Mouse (Mus musculus): ENCODE results near the gene Immt.
A peak's percentile ranks its signal among the peaks of the same experiment; 100 is the strongest.
"Not testable (repeated sequence)": the region's sequence is repeated elsewhere in the genome, so short reads cannot be mapped to it uniquely, and the experiment has no call there.

The Immt gene

DNA sequence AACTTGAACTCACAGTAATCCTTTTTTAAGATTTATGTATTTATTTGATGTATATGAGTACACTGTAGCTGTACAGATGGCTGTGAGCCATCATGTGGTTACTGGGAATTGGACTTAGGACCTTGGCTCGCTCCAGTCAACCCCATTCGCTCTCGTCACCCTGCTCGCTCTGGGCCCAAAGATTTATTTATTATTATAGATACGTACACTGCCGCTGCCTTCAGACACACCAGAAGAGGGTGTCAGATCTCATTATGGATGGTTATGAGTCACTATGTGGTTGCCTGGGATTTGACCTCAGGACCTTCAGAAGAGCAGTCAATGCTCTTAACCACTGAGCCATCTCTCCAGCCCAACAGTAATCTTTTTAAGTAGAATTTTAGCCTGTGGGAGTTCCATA lies 15.8 kb downstream of the Immt start:
- DNase-seq (ENCODE audit: low spot score) = not testable (repeated sequence)

DNA sequence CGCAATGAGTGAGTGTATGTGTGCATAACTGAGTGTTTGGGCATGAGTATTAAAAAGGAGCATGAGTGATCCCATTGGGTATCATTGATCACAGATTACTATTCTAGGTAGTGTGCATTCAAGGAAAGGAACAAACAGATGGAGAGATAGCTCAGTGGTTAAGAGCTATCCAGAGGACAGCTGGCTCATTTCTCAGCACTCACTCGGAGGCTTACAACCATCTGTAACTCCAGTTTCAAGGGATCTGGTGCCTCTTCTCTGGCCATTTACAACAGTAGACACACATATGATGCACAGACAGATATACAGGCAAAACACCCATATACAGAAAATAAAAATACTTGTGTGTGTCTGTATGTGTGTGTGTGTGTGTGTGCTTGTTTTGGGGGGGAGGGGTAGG lies 36.6 kb downstream of the Immt start:
- DNase-seq (ENCODE audit: low spot score) = no peak

DNA sequence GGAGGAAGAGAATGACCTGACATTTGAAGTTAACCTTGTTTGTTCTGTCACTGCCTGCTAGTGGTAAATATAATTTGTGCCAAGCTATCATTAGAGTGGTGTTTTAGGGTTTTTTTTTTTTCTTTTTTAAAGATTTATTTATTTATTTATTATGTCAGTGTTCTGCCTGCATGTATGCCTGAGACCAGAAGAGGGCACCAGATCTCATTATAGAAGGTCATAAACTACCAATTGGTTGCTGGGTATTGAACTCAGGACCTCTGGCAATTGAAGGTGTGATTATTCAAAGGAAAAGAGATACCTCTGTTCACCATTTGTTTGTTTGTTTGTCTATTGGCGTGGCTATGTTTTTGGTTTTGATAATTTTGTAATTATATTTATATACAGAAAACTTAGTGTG lies 37.7 kb downstream of the Immt start:
- DNase-seq (ENCODE audit: low spot score) = no peak

DNA sequence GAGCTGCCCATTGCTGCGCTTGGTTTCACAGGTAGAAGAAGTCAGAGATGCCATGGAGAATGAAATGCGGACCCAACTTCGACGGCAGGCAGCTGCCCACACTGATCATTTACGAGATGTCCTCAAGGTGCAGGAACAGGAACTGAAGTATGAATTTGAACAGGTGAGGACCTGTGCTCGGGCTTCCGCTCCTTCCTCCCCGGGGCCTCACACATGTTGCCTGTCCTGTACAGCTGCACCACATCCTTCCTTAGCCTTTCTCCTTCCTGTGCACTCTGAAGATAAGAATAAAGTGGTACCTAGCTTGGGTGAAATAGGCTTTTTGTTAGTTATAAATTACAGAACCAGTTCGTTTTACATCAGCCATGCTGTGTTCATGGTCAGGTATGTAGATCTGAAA lies 40.3 kb downstream of the Immt start:
- DNase-seq (ENCODE audit: low spot score) = no peak

DNA sequence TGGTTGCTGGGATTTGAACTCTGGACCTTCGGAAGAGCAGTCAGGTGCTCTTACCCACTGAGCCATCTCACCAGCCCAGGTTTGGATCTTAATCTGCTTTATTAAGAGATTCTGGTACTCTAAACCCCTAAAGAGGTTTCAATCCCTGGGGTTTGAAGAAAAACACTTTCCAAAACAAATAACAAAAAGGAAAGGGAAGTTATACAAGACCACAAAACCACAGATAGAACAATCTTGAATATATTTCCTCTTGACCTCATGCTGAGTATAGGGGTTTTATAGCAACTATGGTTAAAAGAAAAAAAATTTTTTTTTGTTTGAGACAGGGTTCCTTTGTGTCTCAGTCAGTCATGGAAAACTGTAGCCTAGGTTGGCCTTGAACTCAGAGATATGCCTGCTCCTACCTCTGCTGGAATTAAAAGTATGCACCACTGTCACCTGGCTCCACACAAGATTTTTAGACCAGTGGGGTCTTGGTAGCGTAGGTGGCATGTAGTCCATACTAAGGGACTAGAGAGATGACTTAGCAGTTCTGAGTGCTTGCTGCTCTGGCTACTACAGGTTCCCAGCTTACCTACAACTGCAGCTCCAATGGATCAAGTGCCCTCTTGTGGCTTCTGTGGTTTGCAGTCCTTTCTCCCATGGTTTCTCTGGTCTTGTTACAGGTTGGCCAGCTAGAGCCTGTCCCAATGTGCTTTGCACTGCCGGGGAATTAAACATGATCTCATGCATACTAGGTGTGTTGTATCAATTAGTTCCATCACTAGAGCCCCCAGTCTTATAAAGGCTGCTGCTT lies 47.0 kb downstream of the Immt start:
- DNase-seq (ENCODE audit: low spot score) = no peak

DNA sequence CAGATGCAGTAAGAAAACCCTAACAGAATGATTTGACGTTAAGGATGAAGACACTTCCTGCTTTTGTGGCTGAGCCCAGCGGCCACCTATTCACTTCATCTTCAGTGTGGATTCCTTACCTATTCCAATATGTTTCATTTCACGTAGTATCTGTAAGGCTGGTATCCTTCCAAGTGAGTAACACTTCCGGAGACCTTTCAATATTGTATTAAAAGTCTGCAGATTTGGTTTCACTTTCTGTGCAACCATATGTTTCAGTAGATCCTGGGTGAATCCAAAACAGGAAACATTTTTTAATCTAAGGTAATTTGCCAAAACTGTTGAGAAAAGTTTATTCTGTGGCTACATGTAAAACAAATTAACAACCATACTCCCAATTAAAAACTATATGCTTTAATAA lies 62.1 kb downstream of the Immt start:
- no peak for DNase-seq (ENCODE audit: low spot score)

DNA sequence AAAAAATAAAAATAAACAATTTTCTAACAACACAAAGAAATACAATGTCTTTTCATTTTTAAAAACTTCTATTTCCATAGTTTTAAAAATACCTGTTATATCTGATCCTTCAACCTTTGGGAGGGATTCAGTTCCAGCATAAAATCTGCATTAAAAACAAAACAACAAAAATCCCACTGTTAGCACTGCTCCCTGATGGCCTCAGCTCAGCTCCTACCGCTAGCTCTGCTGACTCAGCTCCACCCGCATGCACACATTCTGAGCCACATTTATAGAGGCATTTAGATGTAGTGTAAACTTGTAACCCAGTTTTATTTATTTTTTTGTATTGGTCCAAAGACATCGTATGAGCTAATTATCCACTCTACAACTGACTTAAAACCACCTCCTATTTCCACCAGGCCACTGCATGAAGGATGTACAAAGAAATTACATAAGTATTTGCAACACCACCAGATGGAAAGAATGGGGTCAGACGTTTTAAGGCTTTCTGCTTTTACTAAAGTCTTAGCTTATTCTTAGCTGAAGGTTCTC lies 76.6 kb downstream of the Immt start:
- no peak for DNase-seq (ENCODE audit: low spot score)

DNA sequence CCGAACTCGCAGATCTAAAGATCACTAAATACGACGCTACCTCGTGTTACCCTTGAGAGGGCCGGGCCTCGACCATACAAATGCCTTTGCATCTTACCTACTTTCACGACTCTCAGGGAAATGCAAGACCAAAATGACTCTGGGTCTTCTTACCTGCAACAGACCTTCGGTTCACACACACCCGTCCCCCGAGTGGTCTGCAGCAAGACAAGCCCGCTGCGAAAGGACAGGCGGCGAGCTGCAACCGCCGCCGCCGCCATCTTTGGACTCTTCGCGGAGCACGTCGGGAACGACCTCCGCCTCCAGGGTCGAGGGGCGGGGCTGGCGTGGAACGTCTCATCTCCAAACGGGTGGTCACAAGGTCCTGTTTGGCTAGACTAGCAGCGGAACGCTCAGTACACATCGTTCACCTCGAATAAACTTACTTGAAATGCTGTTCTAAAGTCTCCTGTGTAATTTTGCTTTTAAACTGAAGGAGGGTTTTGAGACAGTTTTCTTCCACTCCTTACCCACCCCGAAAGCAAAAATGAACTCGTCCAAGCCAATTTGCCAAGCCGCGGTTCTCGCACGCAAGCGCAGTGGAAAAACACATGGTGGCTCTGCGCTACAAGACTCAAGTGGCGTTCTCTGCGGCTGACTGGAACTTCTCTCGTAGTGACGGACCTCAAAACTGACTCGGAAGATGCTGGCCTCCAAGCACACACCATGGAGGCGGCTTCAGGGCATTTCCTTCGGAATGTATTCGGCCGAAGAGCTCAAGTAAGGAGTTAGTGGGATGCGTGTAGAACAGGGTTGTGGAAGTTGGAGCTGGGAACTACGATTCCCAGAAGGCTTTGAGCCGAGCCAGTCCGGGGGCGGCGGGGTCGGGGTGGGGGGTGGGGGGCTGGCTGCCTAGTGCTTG lies 77.6 kb downstream of the Immt start, which contains the start of the genes Ptcd3 and Polr1a:
Gene Ptcd3 (minus strand): TSS at position 270 of the 901 bp plus-strand sequence.
Gene Polr1a (plus strand): TSS at position 573 of the 901 bp plus-strand sequence.
- peak; percentile 89 for DNase-seq (ENCODE audit: low spot score)

DNA sequence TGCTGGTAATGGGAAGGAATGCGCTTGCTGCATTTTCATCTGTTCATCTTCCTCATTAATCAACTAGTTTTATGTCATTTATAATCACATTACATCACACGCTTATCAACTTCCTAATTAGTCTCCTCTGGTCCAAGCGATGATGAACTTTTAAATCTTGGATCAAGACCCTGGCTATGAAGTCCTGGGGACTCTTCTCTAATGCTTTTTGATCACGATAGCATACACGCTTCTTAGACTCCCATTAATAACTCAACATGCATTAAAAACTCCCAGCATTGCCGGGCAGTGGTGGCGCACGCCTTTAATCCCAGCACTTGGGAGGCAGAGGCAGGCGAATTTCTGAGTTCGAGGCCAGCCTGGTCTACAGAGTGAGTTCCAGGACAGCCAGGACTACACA lies 78.3 kb downstream of the Immt start:
- DNase-seq (ENCODE audit: low spot score) = no peak

DNA sequence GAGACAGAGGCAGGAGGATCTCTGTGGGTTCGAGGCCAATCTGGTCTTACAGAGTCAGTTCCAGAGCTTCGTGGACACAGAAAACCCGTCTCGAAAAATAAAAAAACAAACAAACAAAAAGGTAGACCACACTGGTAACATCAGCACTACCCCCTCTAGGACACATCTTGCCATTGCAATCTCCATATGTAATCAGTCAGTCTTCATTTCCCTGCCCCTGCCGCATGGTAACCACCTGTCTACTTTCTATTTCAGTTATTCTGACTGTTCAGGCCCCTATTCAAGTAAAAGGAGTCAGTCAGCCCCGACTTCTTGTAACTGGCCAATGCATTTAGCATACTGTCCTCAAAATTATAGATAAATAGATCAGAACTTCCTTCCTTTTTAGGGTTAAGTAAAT lies 78.7 kb downstream of the Immt start:
- DNase-seq (ENCODE audit: low spot score) = no peak

DNA sequence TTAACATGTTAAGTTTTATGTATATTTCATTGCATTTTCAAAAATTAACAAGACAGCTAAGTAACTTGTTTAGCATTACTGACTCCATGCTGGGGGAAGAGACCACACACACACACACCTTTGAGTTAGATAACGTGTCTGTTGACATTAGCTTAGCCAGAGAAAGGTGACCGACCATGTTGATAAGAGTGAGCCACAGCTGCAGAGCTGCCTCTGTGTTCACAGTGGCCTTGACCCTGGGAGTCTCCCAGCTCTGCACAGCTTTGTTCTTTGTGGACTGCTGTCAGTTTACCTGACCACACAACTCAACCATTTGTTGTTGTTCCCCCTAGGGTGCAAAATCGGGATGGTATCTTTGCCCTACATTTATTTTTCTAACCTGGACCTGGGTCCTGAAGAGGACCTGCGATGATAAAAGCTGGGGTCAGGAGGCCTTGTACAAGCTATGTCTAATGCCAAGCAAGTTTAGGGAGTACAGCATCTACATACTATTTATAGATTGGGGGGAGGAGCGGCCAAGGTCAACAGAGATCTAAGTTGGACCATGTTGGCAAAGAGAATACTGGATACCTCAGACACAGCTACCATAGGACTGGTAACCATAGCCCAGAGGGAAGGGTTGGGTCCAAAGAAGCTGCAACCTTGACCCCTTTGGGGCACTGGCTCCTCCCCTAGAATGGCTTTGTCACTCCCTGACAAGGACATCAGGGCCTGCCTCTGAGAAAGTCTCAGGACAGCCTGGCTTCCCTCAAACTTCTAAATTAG lies 80.7 kb downstream of the Immt start:
- DNase-seq (ENCODE audit: low spot score) = no peak

DNA sequence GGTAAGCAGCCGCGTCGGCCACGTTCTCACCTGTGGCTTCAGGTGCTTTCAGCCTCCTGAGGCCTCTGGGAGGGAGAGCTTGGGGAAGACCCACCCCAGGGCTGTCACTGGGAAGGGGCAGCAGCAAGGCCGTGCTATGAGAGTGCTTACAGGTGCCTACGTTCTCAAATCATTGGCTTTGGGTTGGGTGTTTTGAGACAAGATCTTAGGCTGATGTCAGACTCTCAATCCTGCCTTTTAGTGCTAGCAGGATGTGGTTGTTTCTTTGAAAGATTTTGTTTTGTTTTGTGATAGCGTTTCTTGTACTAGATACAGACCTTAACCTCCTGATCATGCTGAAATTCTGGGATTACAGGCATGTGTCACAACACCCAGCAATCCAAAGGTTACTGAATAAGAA lies 89.6 kb downstream of the Immt start:
- no peak for DNase-seq (ENCODE audit: low spot score)

DNA sequence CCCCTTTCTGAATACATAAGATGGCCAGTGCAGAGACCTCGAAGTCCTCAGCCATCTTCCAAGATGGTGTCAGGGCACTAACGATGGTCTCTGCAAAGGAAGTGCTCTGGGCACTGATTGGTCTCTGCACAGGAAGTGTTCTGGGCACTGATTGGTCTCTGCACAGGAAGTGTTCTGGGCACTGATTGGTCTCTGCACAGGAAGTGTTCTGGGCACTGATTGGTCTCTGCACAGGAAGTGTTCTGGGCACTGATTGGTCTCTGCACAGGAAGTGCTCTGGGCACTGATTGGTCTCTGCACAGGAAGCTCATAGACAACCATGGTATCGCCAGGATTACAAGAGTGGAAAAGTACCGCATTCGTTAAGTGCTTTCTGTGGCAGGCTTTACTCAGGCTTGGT lies 94.1 kb downstream of the Immt start:
- not testable (repeated sequence) for DNase-seq (ENCODE audit: low spot score)

Measured in ovary, postnatal 14 days (tissue).